Mouse (Mus musculus): ENCODE results near the gene Cracr2a. TPM values are rescaled to one million over a fixed set of nuclear protein-coding genes. Genes with fewer than 3 reads are reported as not detected.
"Not testable (repeated sequence)": the region's sequence is repeated elsewhere in the genome, so short reads cannot be mapped to it uniquely, and the experiment has no call there.

The Cracr2a gene
- under 1 TPM; 0.31 to 0.35 TPM for total RNA-seq (2021)
- long read RNA-seq, experiment 1 = 0 reads
- long read RNA-seq, experiment 2 = 0 reads

DNA sequence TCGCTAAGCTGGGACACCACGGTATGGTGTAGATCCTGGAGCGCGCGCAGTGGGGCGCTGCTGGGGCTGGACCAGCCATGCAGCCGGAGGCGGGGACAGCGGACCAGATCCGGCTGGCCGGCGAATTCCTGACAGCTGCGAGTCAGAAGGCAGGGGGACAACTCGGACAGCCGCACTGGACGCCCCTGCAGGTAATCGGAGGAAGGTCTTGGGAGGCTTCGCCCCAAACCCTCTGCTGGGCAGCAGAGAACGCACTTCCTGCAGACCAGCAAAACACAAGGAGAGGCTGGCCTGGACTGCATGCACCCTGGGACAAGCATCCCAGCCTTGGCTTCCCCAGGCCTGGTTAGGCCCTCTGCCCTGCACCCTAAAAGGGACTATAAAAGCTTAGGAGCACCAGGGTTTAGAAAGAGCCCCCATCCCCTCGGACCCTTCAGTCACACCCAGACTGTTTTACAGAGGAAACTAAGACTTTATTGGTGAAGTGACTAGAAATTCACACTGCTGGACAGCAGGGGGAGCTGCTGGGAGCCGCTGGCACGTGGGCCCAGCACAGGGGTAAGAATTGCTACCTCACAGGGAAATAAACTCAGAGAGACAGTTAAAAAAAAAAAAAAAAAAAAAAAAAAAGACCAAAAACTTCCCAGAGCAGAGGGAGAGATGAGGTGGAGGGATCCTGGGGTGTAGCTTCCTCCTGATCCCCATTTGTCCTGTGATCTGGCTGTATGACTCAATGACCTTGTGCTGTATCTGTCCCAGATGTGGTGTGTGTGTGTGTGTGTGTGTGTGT is at the start of gene Cracr2a:
Cracr2a (plus strand) TSS at position 108 of the 790 bp plus-strand sequence.
- peak; percentile 64 to 73 for DNase-seq
- intact Hi-C loops (cut with DNase I) = loop anchor here (5.0 kb wide), 2 partner anchors 61 to 361 kb away; no protein-coding TSS in a partner anchor

DNA sequence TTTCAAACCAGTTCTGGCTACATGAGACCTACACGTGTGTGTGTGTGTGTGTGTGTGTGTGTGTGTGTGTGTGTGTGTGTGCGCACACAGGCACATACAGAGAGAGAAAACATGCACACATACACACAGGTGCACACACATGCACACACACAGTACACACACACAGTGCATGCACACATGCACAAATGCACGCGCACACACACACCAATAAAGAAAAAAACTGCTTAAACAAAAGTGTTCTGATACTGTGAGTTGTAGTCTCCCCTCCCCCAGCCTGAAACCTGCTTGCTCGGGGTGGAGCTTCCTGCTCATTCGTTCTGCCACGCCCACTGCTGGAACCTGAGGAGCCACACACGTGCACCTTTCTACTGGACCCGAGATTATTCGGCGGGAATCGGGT is 47.4 kb upstream of the Cracr2a start:
- DNase-seq; intact Hi-C loops (cut with DNase I): not testable (repeated sequence)

DNA sequence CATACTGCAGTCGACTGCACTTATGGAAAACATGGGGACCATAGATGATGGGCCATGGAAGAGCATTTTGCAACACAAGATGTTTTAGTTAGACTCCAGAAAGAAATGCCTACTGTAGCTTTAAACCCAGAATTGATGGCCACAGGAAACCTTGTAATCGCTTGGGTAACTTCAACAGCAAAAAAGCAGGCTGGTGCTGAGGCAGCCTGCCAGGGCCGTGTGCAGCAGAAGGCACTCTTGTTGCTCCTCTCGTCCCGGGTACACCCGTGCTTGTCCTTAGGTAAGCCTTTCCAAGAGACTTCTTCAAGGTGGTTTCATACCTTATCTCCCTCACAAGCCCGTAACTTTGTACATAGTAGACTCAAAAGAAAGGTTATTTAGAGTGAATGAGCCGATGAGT is 40.0 kb upstream of the Cracr2a start:
- no peak for DNase-seq
- intact Hi-C loops (cut with DNase I) = no loop called here

DNA sequence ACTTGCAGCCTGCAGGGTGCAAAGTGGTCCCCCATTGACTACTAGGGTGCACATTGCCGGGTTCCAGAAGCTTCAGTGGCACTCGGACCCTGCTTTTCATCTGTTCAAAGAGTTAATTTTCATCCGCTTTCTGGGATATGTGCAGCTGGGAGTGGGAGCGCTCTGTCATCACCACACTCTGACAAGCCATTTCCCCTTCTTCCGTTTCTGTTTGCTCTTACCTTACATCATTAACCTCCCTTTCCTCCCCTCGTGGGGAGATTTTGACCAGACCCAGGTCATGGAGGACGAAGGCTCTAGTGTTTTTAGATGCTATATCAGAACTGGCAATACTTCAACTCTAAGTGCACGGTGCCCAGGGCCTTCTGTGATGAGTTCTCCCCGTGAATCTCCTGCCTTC is 38.8 kb upstream of the Cracr2a start:
- intact Hi-C loops (cut with DNase I) = no loop called here
- DNase-seq = no peak

DNA sequence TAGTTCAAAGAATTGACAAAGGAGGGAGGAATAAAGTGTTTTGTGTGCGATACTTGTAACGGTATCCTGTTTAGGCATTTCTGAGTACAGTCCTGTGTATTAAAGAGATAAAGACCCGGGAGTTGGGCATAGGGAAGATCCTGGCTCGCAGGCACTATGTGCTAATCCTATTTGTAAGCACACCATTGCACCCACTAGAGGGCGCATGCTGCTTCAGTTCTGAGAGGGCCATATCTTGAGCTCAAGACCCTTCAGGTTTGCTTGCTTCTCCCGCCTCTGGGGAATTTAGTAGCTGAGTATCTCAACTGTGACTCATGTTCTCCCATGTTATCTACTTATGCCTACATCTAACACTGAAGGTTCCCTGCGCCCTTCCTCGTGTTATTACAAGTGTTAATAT is 36.7 kb upstream of the Cracr2a start:
- peak in 1 of 2 experiments; percentile 24 for DNase-seq
- intact Hi-C loops (cut with DNase I) = no loop called here

DNA sequence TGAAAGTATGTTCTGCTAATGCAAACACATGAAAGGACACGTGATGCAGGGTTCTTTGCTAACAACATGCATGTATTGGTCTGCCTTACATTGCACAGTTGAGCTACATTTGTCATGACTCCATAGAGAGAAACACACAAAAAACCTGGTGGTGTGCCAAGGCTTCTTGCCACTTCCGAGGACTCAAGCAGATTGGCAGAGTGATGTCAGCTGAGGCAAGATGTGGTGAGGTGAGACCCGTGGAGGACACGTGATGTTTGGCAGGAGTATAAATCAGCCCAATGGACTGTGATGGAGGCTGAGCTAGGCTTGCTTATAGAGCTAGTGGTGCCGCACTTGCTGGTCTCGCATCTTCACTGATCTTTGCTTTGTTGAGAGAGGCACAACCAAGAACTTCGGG is 32.5 kb upstream of the Cracr2a start:
- DNase-seq = no peak
- intact Hi-C loops (cut with DNase I) = no loop called here

DNA sequence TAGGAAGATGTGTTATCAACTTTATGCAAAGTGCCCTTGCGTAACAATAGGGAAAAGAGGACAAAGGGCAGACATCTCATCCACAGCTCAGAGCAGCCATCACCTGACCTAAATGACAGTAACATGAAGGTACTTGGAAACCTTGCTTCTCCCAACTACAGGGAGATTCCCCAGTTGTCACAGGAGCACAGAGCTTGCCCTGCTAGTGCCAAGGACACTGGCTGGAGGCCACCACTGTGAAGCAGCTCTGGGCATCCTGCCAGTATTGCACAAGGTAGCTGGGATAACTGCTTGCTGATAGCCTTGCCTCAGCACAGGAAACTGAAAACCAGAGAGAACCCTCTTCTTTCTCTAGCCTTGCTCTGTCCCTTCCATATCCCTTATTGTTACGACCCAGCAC is 31.7 kb upstream of the Cracr2a start:
- intact Hi-C loops (cut with DNase I) = no loop called here
- peak; percentile 58 to 63 for DNase-seq

DNA sequence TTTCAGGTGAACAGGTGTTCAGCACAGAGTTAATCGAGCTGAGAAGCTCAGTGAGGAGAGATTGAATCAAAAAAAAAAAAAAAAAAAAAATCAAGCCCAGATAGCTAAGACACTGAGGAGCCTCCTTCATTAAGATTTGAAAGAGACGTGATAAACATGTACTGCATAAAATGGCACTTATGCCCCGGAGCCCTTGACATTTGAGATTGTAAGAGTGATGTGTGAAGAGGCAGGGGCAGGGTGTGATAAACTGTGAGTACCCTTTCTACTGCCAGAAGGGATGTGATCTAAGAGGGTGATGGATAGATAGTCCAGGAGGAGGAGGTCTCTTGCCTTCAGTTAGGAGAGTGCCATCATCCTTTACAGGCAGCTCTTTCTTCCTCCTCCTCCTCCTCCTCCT is 30.9 kb upstream of the Cracr2a start:
- intact Hi-C loops (cut with DNase I) = no loop called here
- no peak for DNase-seq

DNA sequence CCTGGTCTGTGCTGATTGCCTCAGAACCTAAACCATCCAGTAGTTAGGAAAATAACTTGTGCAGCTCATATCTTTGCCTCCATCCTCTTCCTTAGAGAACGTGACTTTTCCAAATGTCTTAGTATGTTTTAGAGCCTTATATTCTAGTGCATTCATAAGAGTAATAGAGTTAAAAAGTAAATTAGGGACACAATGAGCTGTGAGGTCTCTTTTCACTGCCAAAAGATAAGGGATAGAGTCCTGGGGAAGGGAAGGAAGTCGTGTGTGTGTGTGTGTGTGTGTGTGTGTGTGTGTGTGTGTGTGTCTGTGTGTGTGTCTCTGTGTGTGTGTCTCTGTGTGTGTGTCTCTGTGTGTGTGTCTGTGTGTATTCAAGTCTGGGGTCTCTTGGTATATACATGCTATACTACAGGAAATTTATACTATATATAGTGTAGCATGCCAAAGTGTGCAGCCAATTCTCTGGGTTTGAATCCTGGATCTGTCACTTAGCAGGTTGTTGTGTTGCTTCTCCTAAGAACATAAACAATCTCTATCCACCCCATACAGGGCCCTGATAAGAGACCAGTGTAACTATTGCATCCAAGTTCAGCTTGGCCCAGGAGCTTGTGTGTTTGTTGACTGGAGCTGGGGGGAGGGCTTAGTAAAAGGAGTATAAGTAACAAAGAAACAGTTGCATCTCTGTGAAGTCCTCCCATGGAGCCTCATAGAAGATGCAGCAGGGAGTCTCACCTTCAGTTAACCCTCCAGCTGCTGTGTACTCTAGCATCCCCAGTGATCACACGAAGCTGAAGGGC is 29.5 kb upstream of the Cracr2a start:
- DNase-seq = no peak
- intact Hi-C loops (cut with DNase I) = no loop called here

DNA sequence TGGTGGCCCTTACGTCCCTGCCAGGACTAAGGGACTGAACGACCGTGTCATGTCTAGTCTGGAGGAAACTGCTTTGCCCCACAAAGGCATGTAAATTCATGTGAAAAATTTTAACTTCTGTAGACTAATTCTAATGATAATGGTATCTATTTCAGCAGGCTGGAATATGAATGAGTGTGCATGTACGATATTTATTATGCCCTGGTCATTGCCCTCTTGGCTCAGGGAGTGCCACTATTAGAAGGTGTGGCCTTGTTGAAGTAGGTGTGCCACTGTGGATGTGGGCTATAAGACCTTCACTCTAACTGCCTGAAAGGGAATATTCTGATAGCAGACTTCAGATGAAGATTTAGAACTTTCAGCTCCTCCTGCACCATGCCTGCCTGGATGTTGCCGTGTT is 28.8 kb upstream of the Cracr2a start:
- intact Hi-C loops (cut with DNase I) = no loop called here
- no peak for DNase-seq

DNA sequence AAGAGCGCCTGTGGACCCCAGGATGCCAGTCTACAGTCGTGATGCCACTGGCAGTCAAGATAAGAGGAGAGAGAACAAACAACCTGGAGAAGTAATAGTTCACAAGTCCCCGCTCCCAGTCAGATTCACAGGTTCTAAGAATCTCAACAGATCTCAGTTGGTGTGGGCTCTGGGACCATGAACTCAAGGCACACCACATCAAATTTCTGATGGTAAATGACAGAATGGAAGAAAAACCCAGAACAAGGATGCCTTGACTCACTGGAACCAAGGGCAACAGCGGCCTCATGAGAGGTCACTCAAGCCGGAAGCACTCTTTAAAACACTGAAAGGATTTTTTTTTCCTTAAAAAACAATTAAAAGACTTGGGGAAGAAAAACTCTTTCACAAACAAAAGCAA is 27.4 kb upstream of the Cracr2a start:
- intact Hi-C loops (cut with DNase I) = no loop called here

DNA sequence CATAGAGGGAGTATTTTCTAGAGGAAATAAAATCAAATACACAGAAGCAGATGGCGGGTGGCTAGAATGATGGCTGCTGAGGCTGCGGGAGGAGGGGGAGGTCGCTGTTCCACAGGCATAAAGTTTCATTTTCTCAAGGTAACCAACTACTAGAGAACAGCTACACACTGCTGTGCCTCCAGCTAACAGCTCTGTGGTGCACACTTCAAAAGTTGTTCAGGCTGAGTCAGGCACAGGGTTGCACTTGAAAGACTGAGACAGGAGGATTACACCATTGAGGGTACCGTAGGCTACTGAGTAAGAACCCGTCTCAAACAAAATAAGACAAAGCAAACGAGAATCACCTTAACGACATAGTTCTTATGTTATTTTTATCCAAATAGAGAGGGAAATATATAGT is 24.1 kb upstream of the Cracr2a start:
- DNase-seq = no peak
- intact Hi-C loops (cut with DNase I) = no loop called here

More for the DNA sequence above, 27.4 kb upstream of the Cracr2a start:
- DNase-seq = no peak

DNA sequence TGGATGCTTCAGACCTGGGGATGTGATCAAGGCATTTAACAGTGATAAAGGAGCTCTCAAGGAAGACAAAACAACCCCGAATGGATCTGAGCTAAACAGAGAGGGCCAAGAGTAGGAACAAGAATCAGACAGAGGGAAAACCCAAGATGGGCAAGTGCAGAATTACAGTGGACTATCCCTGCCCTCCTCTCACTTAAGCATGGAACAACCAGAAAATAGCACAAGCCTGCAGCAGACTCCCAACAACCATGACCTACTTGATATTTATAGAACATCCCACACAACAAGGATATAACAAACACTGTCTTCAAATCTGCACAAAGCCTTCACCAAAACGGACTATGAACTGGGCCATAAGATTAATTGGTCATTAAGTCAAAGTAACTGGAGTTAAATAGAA is 23.0 kb upstream of the Cracr2a start:
- intact Hi-C loops (cut with DNase I) = no loop called here

DNA sequence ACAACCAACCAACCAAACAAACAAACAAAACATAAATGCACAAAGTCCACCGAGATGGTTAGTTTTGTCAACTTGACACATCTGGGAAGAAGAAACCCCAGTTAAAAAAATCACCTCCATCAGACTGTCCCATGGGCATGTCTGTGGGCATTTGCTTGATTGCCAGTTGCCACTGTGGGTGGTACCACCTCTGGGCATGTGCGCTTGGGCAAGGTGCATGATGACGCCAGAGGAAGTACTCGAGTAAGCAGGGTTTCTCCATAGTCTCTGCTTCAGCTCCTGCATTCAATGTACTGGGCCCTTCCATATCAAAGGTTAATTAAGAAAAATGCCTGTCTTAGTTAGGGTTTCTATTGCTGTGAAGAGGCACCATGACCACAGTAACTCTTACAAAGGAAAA is 21.9 kb upstream of the Cracr2a start:
- intact Hi-C loops (cut with DNase I) = no loop called here
- DNase-seq = no peak

More for the DNA sequence above, 23.0 kb upstream of the Cracr2a start:
- no peak for DNase-seq

DNA sequence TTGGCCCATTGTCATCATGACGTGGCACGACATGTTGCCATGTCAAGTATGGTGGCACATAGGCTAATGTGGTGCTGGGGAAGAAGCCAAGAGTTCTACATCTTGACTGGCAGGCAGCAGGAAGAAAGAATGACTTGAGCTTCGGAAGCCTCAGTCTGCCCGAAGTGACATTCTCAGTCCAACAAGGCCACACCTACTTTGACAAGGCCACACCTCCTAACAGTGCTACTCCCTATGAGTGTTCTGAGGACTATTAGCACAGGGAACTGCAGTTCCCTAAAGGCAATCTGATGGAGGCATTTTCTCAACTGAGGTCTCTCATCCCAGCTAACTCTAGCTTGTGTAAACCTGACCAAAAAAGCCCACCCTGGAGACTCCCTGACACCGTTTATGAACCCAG is 21.5 kb upstream of the Cracr2a start:
- no peak for DNase-seq
- intact Hi-C loops (cut with DNase I) = loop anchor here (5.0 kb wide), 3 partner anchors 43 to 408 kb away; no protein-coding TSS in a partner anchor

DNA sequence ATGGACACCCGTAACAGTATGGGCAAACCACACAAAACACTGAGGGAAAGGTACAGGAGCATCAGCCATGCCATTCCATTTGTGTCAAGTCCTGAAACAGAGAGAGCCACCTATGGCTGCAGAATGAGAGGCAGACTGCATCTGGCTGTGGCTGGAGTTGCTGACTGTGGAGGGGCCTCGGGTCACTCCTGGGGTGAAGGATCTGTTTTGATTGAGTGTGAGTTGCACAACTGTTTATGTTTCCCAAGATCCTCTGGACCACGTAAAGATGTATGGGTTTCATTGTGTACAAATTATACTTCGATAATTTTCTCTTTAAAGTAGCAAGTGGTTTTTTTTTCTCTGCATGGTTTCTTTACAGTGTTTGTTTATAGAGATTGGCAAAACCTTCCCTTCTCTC is 20.6 kb upstream of the Cracr2a start:
- intact Hi-C loops (cut with DNase I) = loop anchor here (5.0 kb wide), 3 partner anchors 42 to 407 kb away; no protein-coding TSS in a partner anchor

DNA sequence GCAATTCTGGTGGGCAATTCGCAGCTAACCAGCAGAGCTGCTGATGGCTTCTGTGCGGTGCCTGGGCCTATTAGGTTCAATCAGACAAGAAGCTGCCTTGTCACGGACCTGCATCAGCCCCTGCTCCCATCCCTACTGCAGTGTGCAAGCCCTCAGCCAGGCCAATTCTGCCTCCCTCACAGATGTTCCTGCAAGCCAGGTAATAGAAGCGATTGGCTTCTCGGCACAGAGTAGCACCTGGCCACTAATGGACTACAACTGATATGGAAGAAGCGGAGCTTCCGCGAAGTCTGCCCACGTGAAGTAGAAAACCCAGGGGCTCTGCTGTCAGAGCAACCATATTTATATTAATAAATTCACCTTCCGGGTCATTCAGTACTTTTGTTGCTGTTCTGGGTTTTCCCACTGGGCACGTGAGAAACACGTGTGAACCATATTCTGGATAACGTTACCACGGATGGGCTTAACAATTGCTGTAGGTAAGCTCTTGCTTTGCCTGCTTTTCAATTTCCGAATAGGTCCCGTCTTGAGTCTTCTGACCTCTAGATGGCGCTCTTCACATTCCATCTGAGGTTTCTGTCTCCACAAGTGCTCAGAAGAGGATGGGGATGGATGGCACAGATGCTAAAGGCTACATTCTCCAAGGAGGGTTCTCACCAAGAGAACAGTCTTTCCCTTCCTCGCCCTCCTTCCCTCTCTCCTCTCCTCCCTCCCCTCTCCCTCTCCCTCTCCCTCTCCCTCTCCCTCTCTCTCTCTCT is 19.3 kb upstream of the Cracr2a start:
- peak in 1 of 2 experiments; percentile 17 for DNase-seq
- intact Hi-C loops (cut with DNase I) = loop anchor here (2.0 to 5.0 kb wide), 4 partner anchors 41 to 406 kb away; no protein-coding TSS in a partner anchor

More for the DNA sequence above, 20.6 kb upstream of the Cracr2a start:
- no peak for DNase-seq

DNA sequence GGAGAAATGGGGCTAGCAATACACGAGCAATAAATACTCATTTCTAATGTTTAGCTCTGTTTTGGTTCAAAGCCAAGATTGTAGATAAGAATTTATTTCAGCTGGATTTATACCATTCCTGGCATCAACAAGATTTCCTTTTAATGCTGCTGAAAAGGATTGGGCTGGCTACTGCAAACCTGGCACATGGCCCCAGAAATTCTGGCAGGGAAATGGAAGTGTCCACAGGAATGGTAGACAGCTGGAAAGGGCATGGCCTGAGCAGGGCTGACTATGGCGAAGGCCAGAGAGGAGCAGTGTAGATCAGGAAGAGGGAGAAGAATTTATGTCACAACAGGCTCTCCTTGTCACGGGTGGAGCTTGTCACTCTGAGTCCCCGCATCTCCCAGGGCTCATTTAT is 14.5 kb upstream of the Cracr2a start:
- DNase-seq = peak in 1 of 2 experiments; percentile 23
- intact Hi-C loops (cut with DNase I) = no loop called here

DNA sequence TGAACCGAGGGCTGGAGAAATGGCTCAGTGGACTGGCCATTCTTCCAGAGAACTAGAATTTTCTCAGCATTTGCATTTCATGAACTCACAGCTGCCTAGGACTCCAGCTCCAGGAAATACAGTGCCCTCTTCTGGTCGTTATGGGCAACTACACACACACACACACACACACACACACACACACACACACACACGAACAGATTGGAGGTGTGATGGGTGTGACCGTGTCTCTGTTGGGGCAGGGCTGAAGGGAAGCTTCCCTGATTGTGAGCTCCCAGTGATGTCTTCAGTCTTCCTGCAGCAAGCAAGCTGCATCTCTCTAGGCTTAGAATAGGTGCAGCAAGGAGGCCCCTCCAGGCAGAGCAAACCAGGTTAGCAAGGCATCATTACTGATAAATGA is 8.2 kb upstream of the Cracr2a start:
- intact Hi-C loops (cut with DNase I) = no loop called here
- no peak for DNase-seq

DNA sequence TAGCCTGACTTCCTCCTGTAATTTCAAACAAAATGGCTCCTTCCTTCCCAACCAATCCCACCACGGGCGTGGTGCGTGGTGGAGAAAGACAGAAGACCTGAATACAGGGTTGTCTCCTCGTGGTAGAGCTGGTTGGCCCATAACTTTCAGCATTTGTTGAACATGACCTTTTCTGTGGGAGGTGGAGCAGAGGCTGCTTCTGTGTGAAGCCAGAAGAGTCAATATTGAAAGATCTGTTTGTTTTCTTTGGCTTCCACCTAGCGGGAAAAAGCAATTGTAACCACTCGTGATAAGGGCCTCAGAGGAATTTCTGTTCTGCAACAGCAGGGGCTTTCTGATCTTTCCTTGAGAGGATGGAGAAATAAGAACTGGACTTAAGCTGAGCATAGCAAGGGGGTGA is 5.6 kb upstream of the Cracr2a start:
- DNase-seq = no peak
- intact Hi-C loops (cut with DNase I) = no loop called here

DNA sequence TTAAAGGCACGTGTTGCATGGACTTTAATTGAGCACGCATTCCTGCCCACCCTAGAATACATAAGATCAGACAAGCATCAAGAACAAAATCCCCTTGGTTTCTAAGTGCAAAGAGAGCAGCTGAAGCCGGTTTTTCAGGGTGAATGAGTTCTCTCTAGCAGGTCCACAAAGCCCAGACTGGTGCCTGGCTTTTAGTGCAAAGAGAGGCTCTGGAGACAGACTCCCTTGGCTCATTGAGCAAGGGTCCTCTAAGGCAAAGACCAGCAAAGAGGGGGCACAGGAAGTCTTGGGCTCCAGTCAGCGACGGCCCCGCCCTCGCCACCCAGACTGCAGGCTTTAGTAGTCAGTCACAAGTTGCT is 287 bp upstream of the Cracr2a start:
- DNase-seq = no peak
- intact Hi-C loops (cut with DNase I) = loop anchor here (5.0 kb wide), 2 partner anchors 61 to 361 kb away; no protein-coding TSS in a partner anchor

Measured in gastrocnemius, postnatal 36 days (tissue).